Mouse (Mus musculus): ENCODE measurements at regions not wholly inside any gene's neighbourhood (a gene's known extent, or its start where the extent isn't known, plus 50 kb on each side); places are given as distances from the start of the nearest gene placed in this dataset.

DNA sequence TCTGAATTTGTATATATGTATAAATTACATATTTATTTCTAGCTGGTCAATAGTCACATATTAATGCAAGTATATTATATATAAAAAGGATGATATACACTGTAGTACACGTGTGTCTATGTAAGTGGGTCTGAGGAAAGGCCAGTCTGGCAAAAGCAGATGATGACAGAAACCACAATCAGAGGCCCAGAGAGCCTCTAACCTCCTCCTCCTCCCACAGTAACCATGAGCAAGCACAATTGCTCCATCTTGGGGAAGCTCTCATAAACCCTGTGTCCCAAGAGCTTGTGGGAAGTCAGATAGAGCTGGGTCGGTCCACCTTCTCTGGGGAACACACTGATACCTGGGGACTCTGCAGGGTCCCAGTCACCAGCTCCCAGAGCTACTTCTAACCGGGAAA lies 263.9 kb upstream of the Zfp507 start:
- no peak for TF ChIP-seq POLR2A (IDR thresholded peaks at IDR 0.05; ENCODE audit: borderline replicate concordance, insufficient read depth, low read length)
- no peak for TF ChIP-seq CTCF (IDR thresholded peaks at IDR 0.05; ENCODE audit: borderline replicate concordance, insufficient read depth, low read depth, low read length)
